Mouse (Mus musculus) stomach, embryonic 16.5 days (tissue): ENCODE data around the gene Sgf29. TPM values are rescaled to one million over a fixed set of nuclear protein-coding genes. Genes with fewer than 3 reads are reported as not detected.

Source experiments
- ATAC-seq: fragments of 200-750 bp; cut with Nextera tagmentation; 2 replicates; pipeline ENCODE4 v1.8.0; 2017; ENCODE audit warnings: moderate number of reproducible peaks, moderate TSS enrichment; ENCODE audit not compliant: insufficient read depth, low FRiP score
- H3K27ac ChIP-seq: fragments of 300-500 bp; sonication (generic); 2 replicates; pipeline ENCODE4 v1.5.1; 2014; ENCODE audit warnings: low read length
- H3K27me3 ChIP-seq: fragments of 300-500 bp; sonication (generic); 2 replicates; pipeline ENCODE4 v1.6.1; 2014; ENCODE audit warnings: low read length, control low read depth, mixed read lengths; ENCODE audit not compliant: control insufficient read depth, insufficient read depth
- H3K36me3 ChIP-seq: fragments of 300-500 bp; sonication (generic); 2 replicates; pipeline ENCODE4 v1.6.1; 2014; ENCODE audit warnings: low read length; ENCODE audit not compliant: control insufficient read depth, insufficient read depth
- H3K4me1 ChIP-seq: fragments of 300-500 bp; sonication (generic); 2 replicates; pipeline ENCODE4 v1.6.1; 2014; ENCODE audit warnings: low read length, control low read depth, mixed read lengths; ENCODE audit not compliant: control insufficient read depth, insufficient read depth
- H3K4me2 ChIP-seq: fragments of 300-500 bp; sonication (generic); 2 replicates; pipeline ENCODE4 v1.6.1; 2014; ENCODE audit warnings: low read depth, low read length, mixed read lengths
- H3K4me3 ChIP-seq: fragments of 300-500 bp; sonication (generic); replicated peaks from 2 replicates; pipeline ENCODE4 v1.5.1; 2014; ENCODE audit warnings: mild to moderate bottlenecking, low read length
- H3K9ac ChIP-seq: fragments of 300-500 bp; sonication (generic); 2 replicates; pipeline ENCODE4 v1.6.1; 2014; ENCODE audit warnings: low read length
- H3K9me3 ChIP-seq: fragments of 300-500 bp; sonication (generic); replicated peaks from 2 replicates; pipeline ENCODE4 v1.6.1; 2016; ENCODE audit warnings: low read length, control low read depth; ENCODE audit not compliant: control insufficient read depth
- WGBS: fragments of 180-500 bp; shearing (Covaris S2); extraction: QIAGEN DNeasy Blood & Tissue Kit; methylation state at CpG from one replicate; pipeline ENCODE4 v1.1.7; 2014; 5-methylcytosine and 5-hydroxymethylcytosine counted together
- polyA plus RNA-seq: library from polyadenylated mRNA; unstranded; fragments of >200 nt; fragmentation: Nextera tagmentation; extraction: Ambion mirVana; gene quantifications from 2 replicates; pipeline ENCODE4 v1.2.1, GENCODE M21; 2015

Sgf29 gene
- polyA plus RNA-seq, 1 experiment from 2014 or later = 40.4 TPM

- no peaks in the 10 kb centered on the region for H3K27me3 ChIP-seq
- no peaks in the 10 kb centered on the region for H3K9me3 ChIP-seq
- H3K4me2 ChIP-seq = no peak overlapping the region
- 71% methylated on average over 3 of the region's 3 CpGs for WGBS
- H3K9ac ChIP-seq = no peak overlapping the region
- peaks cover 12% of the 10 kb centered on the region; the same call in 1 of the 2 replicates for H3K36me3 ChIP-seq
- no peaks in the 10 kb centered on the region for H3K4me1 ChIP-seq
- H3K27ac ChIP-seq = no peak overlapping the region
- no peak overlapping the region for H3K4me3 ChIP-seq
- no peak for ATAC-seq
These were observed 39.9 kb downstream of the Sgf29 start for GRCm38 (mm10) chr7:126689021-126689420.

- no peak overlapping the region for H3K4me2 ChIP-seq
- 84% methylated on average over 3 of the region's 3 CpGs for WGBS
- no peaks in the 10 kb centered on the region for H3K27me3 ChIP-seq
- H3K9me3 ChIP-seq = no peaks in the 10 kb centered on the region
- no peak overlapping the region for H3K27ac ChIP-seq
- H3K4me1 ChIP-seq = peaks cover 6% of the 10 kb centered on the region; the same call in 1 of the 2 replicates
- peaks cover 12% of the 10 kb centered on the region; the same call in 1 of the 2 replicates for H3K36me3 ChIP-seq
- no peak overlapping the region for H3K9ac ChIP-seq
- no peak for ATAC-seq
- no peak overlapping the region for H3K4me3 ChIP-seq
These were observed 41.6 kb downstream of the Sgf29 start for GRCm38 (mm10) chr7:126690737-126691136.

- Histone ChIP-seq H3K9me3 (no peaks in the 10 kb centered on the region), H3K9ac (no peak overlapping the region), H3K4me1 (peaks cover 10% of the 10 kb centered on the region), H3K4me3 (no peak overlapping the region), H3K36me3 (peaks cover 12% of the 10 kb centered on the region; the same call in 1 of the 2 replicates), H3K4me2 (no peak overlapping the region), H3K27me3 (no peaks in the 10 kb centered on the region), H3K27ac (no peak overlapping the region)
- 76% methylated on average over 5 of the region's 5 CpGs for WGBS
- ATAC-seq = no peak
These were observed 42.6 kb downstream of the Sgf29 start for GRCm38 (mm10) chr7:126691676-126692075.

- 94% methylated on average over 26 of the region's 26 CpGs for WGBS
- ATAC-seq = no peak
These were observed 43.3 kb downstream of the Sgf29 start for GRCm38 (mm10) chr7:126692426-126692825.

GRCm38 (mm10) chr7:126693256-126693655 lies 44.1 kb downstream of the Sgf29 start:
- Histone ChIP-seq H3K4me2 (no peak overlapping the region), H3K4me1 (peaks cover 14% of the 10 kb centered on the region), H3K9me3 (no peaks in the 10 kb centered on the region), H3K9ac (no peak overlapping the region), H3K27me3 (no peaks in the 10 kb centered on the region), H3K36me3 (peaks cover 12% of the 10 kb centered on the region; the same call in 1 of the 2 replicates), H3K4me3 (no peak overlapping the region), H3K27ac (no peak overlapping the region)
- no peak for ATAC-seq
- 30% methylated on average over 3 of the region's 3 CpGs for WGBS

More at GRCm38 (mm10) chr7:126692426-126692825, 43.3 kb downstream of the Sgf29 start:
- H3K27ac ChIP-seq = no peak overlapping the region
- H3K4me3 ChIP-seq = no peak overlapping the region
- H3K9ac ChIP-seq = no peak overlapping the region
- peaks cover 14% of the 10 kb centered on the region for H3K4me1 ChIP-seq
- no peak overlapping the region for H3K4me2 ChIP-seq
- H3K36me3 ChIP-seq = peaks cover 12% of the 10 kb centered on the region; the same call in 1 of the 2 replicates
- no peaks in the 10 kb centered on the region for H3K9me3 ChIP-seq
- H3K27me3 ChIP-seq = no peaks in the 10 kb centered on the region

GRCm38 (mm10) chr7:126693781-126694180 lies 44.7 kb downstream of the Sgf29 start:
- no peak overlapping the region for H3K9ac ChIP-seq
- no peak overlapping the region for H3K4me3 ChIP-seq
- WGBS = 78% methylated on average over 7 of the region's 7 CpGs
- H3K27me3 ChIP-seq = no peaks in the 10 kb centered on the region
- H3K9me3 ChIP-seq = no peaks in the 10 kb centered on the region
- no peak overlapping the region for H3K27ac ChIP-seq
- H3K4me2 ChIP-seq = no peak overlapping the region
- H3K36me3 ChIP-seq = peaks cover 12% of the 10 kb centered on the region; the same call in 1 of the 2 replicates
- no peak for ATAC-seq
- H3K4me1 ChIP-seq = peaks cover 14% of the 10 kb centered on the region

- no peaks in the 10 kb centered on the region for H3K27me3 ChIP-seq
- peak overlapping the region; percentile 70 for H3K4me3 ChIP-seq
- peak overlapping the region; percentile 55 for H3K4me2 ChIP-seq
- H3K27ac ChIP-seq = no peak overlapping the region; the same call in 1 of the 2 replicates
- H3K9me3 ChIP-seq = no peaks in the 10 kb centered on the region
- H3K4me1 ChIP-seq = peaks cover 14% of the 10 kb centered on the region
- H3K36me3 ChIP-seq = peaks cover 12% of the 10 kb centered on the region; the same call in 1 of the 2 replicates
- ATAC-seq = no peak
- peak overlapping the region; percentile 63; the same call in 1 of the 2 replicates for H3K9ac ChIP-seq
- 44% methylated on average over 10 of the region's 10 CpGs for WGBS
These were observed 45.4 kb downstream of the Sgf29 start for GRCm38 (mm10) chr7:126694441-126695051.

GRCm38 (mm10) chr7:126695210-126695611 lies 46.1 kb downstream of the Sgf29 start, which contains the start of gene Bola2:
Bola2 (plus strand) TSS chr7:126695401.
- Histone ChIP-seq H3K9ac (peak within 1 kb of the TSS; percentile 90), H3K4me2 (peak within 1 kb of the TSS; percentile 91), H3K4me3 (peak within 1 kb of the TSS; percentile 70), H3K27me3 (no peaks in the 10 kb centered on the region), H3K4me1 (peaks cover 14% of the 10 kb centered on the region), H3K36me3 (peaks cover 12% of the 10 kb centered on the region; the same call in 1 of the 2 replicates), H3K9me3 (no peaks in the 10 kb centered on the region), H3K27ac (peak within 1 kb of the TSS; percentile 96)
- under 1% methylated on average over 31 of the region's 31 CpGs for WGBS
- ATAC-seq = peak; percentile 78

- ATAC-seq = peak; percentile 96
- Histone ChIP-seq H3K27ac (peak within 1 kb of the TSS; percentile 96), H3K4me3 (peak within 1 kb of the TSS; percentile 70), H3K36me3 (peaks cover 12% of the 10 kb centered on the region; the same call in 1 of the 2 replicates), H3K4me1 (peaks cover 14% of the 10 kb centered on the region), H3K4me2 (peak within 1 kb of the TSS; percentile 91), H3K27me3 (no peaks in the 10 kb centered on the region), H3K9me3 (no peaks in the 10 kb centered on the region), H3K9ac (peak within 1 kb of the TSS; percentile 90)
- WGBS = under 1% methylated on average over 40 of the region's 40 CpGs
These were observed 46.6 kb downstream of the Sgf29 start, which contains the start of gene Slx1b for GRCm38 (mm10) chr7:126695631-126696207. Slx1b (minus strand) TSS chr7:126695784.
